Mouse (Mus musculus): ENCODE data around the gene 4930404H24Rik. TPM values are rescaled to one million over a fixed set of nuclear protein-coding genes. Genes with fewer than 3 reads are reported as not detected.
A peak's percentile ranks its signal among the peaks of the same experiment; 100 is the strongest.

The 4930404H24Rik gene
- polyA plus RNA-seq, 1 experiment from 2014 or later, result not detected

GRCm38 (mm10) chr2:153530948-153531347, 38.4 kb downstream of the 4930404H24Rik start:
- no peak overlapping the region for H3K4me3 ChIP-seq (ENCODE audit: low read depth, low read length)
- no peak overlapping the region for H3K4me2 ChIP-seq (replicated peaks; ENCODE audit: low read depth, low read length)
- TF ChIP-seq EP300 (IDR thresholded peaks at IDR 0.05) (no peak), CTCF (IDR thresholded peaks at IDR 0.05) (peak; percentile 48)
- no peaks in the 10 kb centered on the region for H3K9me3 ChIP-seq (ENCODE audit: low read length)
- peaks cover 10% of the 10 kb centered on the region for H3K27me3 ChIP-seq (replicated peaks; ENCODE audit: insufficient read depth, low read length)
- no peak overlapping the region for H3K9ac ChIP-seq (replicated peaks; ENCODE audit: low read depth)
- ATAC-seq, result no peak
- H3K4me1 ChIP-seq (ENCODE audit: insufficient read depth, low read depth, low read length), result 0 out of 2 replicates have a peak, but pooled peaks cover 4% of the 10 kb centered on the region
- DNase-seq (ENCODE audit: low spot score), result no peak
- H3K36me3 ChIP-seq (ENCODE audit: insufficient read depth, low read length), result no peaks in the 10 kb centered on the region
- H3K27ac ChIP-seq (ENCODE audit: low read length), result no peak overlapping the region
- 38% methylated on average over 5 of the region's 5 CpGs for WGBS

- Histone ChIP-seq H3K27ac (ENCODE audit: low read length) (no peak overlapping the region), H3K4me1 (ENCODE audit: insufficient read depth, low read depth, low read length) (no peaks in the 10 kb centered on the region), H3K4me2 (replicated peaks; ENCODE audit: low read depth, low read length) (no peak overlapping the region), H3K4me3 (ENCODE audit: low read depth, low read length) (no peak overlapping the region), H3K9me3 (ENCODE audit: low read length) (no peaks in the 10 kb centered on the region), H3K36me3 (ENCODE audit: insufficient read depth, low read length) (no peaks in the 10 kb centered on the region), H3K27me3 (replicated peaks; ENCODE audit: insufficient read depth, low read length) (peaks cover 10% of the 10 kb centered on the region; the same call in 1 of the 2 replicates), H3K9ac (replicated peaks; ENCODE audit: low read depth) (no peak overlapping the region)
- 65% methylated on average over 1 of the region's 1 CpGs for WGBS
- DNase-seq (ENCODE audit: low spot score) (no peak), ATAC-seq (no peak)
- TF ChIP-seq EP300 (IDR thresholded peaks at IDR 0.05) (no peak), CTCF (IDR thresholded peaks at IDR 0.05) (0 out of 2 replicates have a peak, but pooled peaks have one; percentile 8)
These were observed 41.4 kb downstream of the 4930404H24Rik start for GRCm38 (mm10) chr2:153533981-153534380.

GRCm38 (mm10) chr2:153538898-153539297, 46.3 kb downstream of the 4930404H24Rik start:
- ATAC-seq (no peak), DNase-seq (ENCODE audit: low spot score) (no peak)
- TF ChIP-seq EP300 (IDR thresholded peaks at IDR 0.05) (no peak), CTCF (IDR thresholded peaks at IDR 0.05) (no peak)
- Histone ChIP-seq H3K4me1 (ENCODE audit: insufficient read depth, low read depth, low read length) (no peaks in the 10 kb centered on the region), H3K4me2 (replicated peaks; ENCODE audit: low read depth, low read length) (no peak overlapping the region), H3K9ac (replicated peaks; ENCODE audit: low read depth) (no peak overlapping the region), H3K27me3 (replicated peaks; ENCODE audit: insufficient read depth, low read length) (no peaks in the 10 kb centered on the region), H3K4me3 (ENCODE audit: low read depth, low read length) (no peak overlapping the region), H3K27ac (ENCODE audit: low read length) (no peak overlapping the region), H3K36me3 (ENCODE audit: insufficient read depth, low read length) (no peaks in the 10 kb centered on the region), H3K9me3 (ENCODE audit: low read length) (no peaks in the 10 kb centered on the region)
- 84% methylated on average over 3 of the region's 3 CpGs for WGBS

GRCm38 (mm10) chr2:153542936-153543668, 50.5 kb downstream of the 4930404H24Rik start:
- no peak overlapping the region for H3K4me2 ChIP-seq (replicated peaks; ENCODE audit: low read depth, low read length)
- H3K9me3 ChIP-seq (ENCODE audit: low read length), result no peaks in the 10 kb centered on the region
- no peaks in the 10 kb centered on the region for H3K4me1 ChIP-seq (ENCODE audit: insufficient read depth, low read depth, low read length)
- DNase-seq (ENCODE audit: low spot score), result no peak
- H3K9ac ChIP-seq (replicated peaks; ENCODE audit: low read depth), result no peak overlapping the region
- WGBS, result 75% methylated on average over 8 of the region's 8 CpGs
- no peak for ATAC-seq
- no peaks in the 10 kb centered on the region for H3K27me3 ChIP-seq (replicated peaks; ENCODE audit: insufficient read depth, low read length)
- H3K4me3 ChIP-seq (ENCODE audit: low read depth, low read length), result no peak overlapping the region
- no peak for TF ChIP-seq EP300 (IDR thresholded peaks at IDR 0.05)
- no peak overlapping the region for H3K27ac ChIP-seq (ENCODE audit: low read length)
- no peaks in the 10 kb centered on the region for H3K36me3 ChIP-seq (ENCODE audit: insufficient read depth, low read length)

Other genes starting within 250 kb of the 4930404H24Rik start
- gene Kif3b, start 201.4 kb upstream of the 4930404H24Rik start, polyA plus RNA-seq (2015; fragmentation: Nextera tagmentation; extraction: Ambion mirVana), result 4.7 and 5.2 TPM in 2 replicates
- 10.3 and 12.1 TPM in 2 replicates for gene Asxl1, start 147.0 kb upstream of the 4930404H24Rik start, polyA plus RNA-seq (2015; fragmentation: Nextera tagmentation; extraction: Ambion mirVana)
- 8.3 and 9.9 TPM in 2 replicates for gene Nol4l, start 37.2 kb downstream of the 4930404H24Rik start, polyA plus RNA-seq (2015; fragmentation: Nextera tagmentation; extraction: Ambion mirVana)
- 71.8 and 73.3 TPM in 2 replicates for gene Commd7, start 140.0 kb downstream of the 4930404H24Rik start, polyA plus RNA-seq (2015; fragmentation: Nextera tagmentation; extraction: Ambion mirVana)
- 3.3 and 4.2 TPM in 2 replicates for gene Dnmt3b, start 156.7 kb downstream of the 4930404H24Rik start, polyA plus RNA-seq (2015; fragmentation: Nextera tagmentation; extraction: Ambion mirVana)
- gene Dnmt3c, start 203.9 kb downstream of the 4930404H24Rik start, polyA plus RNA-seq (2015; fragmentation: Nextera tagmentation; extraction: Ambion mirVana), result 0.10 and 0.15 TPM in 2 replicates
- 145 and 164 TPM in 2 replicates for gene Mapre1, start 248.5 kb downstream of the 4930404H24Rik start, polyA plus RNA-seq (2015; fragmentation: Nextera tagmentation; extraction: Ambion mirVana)

All from lung, postnatal 0 days (tissue).